Mouse (Mus musculus) hindbrain, embryonic 13.5 days (tissue): ENCODE measurements around the gene Cnih2. TPM values are rescaled to one million over a fixed set of nuclear protein-coding genes. Genes with fewer than 3 reads are reported as not detected.
A peak's percentile ranks its signal among the peaks of the same experiment; 100 is the strongest.

Source experiments
- ATAC-seq: fragments of 200-750 bp; cut with Nextera tagmentation; 2 replicates; pipeline ENCODE4 v1.8.0; 2017; ENCODE audit warnings: moderate TSS enrichment; ENCODE audit not compliant: low FRiP score
- H3K27ac ChIP-seq: fragments of 300-500 bp; sonication (generic); 2 replicates; pipeline ENCODE4 v1.5.1; 2015; ENCODE audit warnings: inconsistent platforms, mild to moderate bottlenecking, moderate library complexity
- H3K27me3 ChIP-seq: fragments of 300-500 bp; sonication (generic); 2 replicates; pipeline ENCODE4 v1.6.1; 2015; ENCODE audit warnings: mild to moderate bottlenecking, inconsistent platforms
- H3K36me3 ChIP-seq: fragments of 300-500 bp; sonication (generic); 2 replicates; pipeline ENCODE4 v1.6.1; 2015; ENCODE audit warnings: mild to moderate bottlenecking, inconsistent platforms
- H3K4me1 ChIP-seq: fragments of 300-500 bp; sonication (generic); replicated peaks from 2 replicates; pipeline ENCODE4 v1.6.1; 2015; ENCODE audit warnings: inconsistent platforms
- H3K4me2 ChIP-seq: fragments of 300-500 bp; sonication (generic); 2 replicates; pipeline ENCODE4 v1.6.1; 2015; ENCODE audit warnings: inconsistent platforms, mild to moderate bottlenecking, moderate library complexity
- H3K4me3 ChIP-seq: fragments of 300-500 bp; sonication (generic); 2 replicates; pipeline ENCODE4 v1.5.1; 2015; ENCODE audit warnings: mild to moderate bottlenecking, inconsistent platforms
- H3K9ac ChIP-seq: fragments of 300-500 bp; sonication (generic); 2 replicates; pipeline ENCODE4 v1.6.1; 2015; ENCODE audit warnings: mild to moderate bottlenecking, inconsistent platforms
- H3K9me3 ChIP-seq: fragments of 300-500 bp; sonication (generic); 2 replicates; pipeline ENCODE4 v1.6.1; 2016; ENCODE audit warnings: inconsistent platforms
- WGBS: fragments of 180-500 bp; shearing (Covaris S2); methylation state at CpG from one replicate; pipeline ENCODE4 v1.1.7; 2015; 5-methylcytosine and 5-hydroxymethylcytosine counted together
- polyA plus RNA-seq: library from polyadenylated mRNA; unstranded; fragments of >200 nt; fragmentation: Nextera tagmentation; extraction: Ambion mirVana; gene quantifications from 2 replicates; pipeline ENCODE4 v1.2.1, GENCODE M21; 2015

Gene Cnih2
- polyA plus RNA-seq, result 333 TPM in 2 replicates

GRCm38 (mm10) chr19:5098363-5099143, at the start of gene Cnih2:
Gene Cnih2 (minus strand): TSS chr19:5098521.
- ATAC-seq, result peak; percentile 65
- peaks cover 62% of the 10 kb centered on the region for H3K4me1 ChIP-seq
- 2% methylated on average over 39 of the region's 48 CpGs for WGBS
- no peaks in the 10 kb centered on the region for H3K9me3 ChIP-seq
- H3K27ac ChIP-seq, result peak within 1 kb of the TSS; percentile 97
- H3K9ac ChIP-seq, result peak within 1 kb of the TSS; percentile 100
- peak within 1 kb of the TSS; percentile 93 for H3K4me3 ChIP-seq
- no peaks in the 10 kb centered on the region for H3K27me3 ChIP-seq
- H3K36me3 ChIP-seq, result peaks cover 47% of the 10 kb centered on the region
- peak within 1 kb of the TSS; percentile 87 for H3K4me2 ChIP-seq

- no peaks in the 10 kb centered on the region for H3K27me3 ChIP-seq
- no peaks in the 10 kb centered on the region for H3K4me1 ChIP-seq
- H3K9me3 ChIP-seq, result no peaks in the 10 kb centered on the region
- no peak overlapping the region for H3K4me2 ChIP-seq
- no peak overlapping the region for H3K27ac ChIP-seq
- H3K9ac ChIP-seq, result no peak overlapping the region
- WGBS, result 5% methylated on average over 2 of the region's 2 CpGs
- no peak for ATAC-seq
- peaks cover 71% of the 10 kb centered on the region for H3K36me3 ChIP-seq
- H3K4me3 ChIP-seq, result no peak overlapping the region
Measured at GRCm38 (mm10) chr19:5139640-5140039, 41.3 kb upstream of the Cnih2 start.

GRCm38 (mm10) chr19:5131237-5131636, 32.9 kb upstream of the Cnih2 start:
- ATAC-seq, result no peak
- 81% methylated on average over 4 of the region's 4 CpGs for WGBS
- 0 out of 2 replicates have a peak, but pooled peaks cover 3% of the 10 kb centered on the region for H3K27me3 ChIP-seq

GRCm38 (mm10) chr19:5129770-5130169, 31.4 kb upstream of the Cnih2 start:
- no peak overlapping the region for H3K27ac ChIP-seq
- H3K4me2 ChIP-seq, result no peak overlapping the region
- H3K9ac ChIP-seq, result no peak overlapping the region
- 0 out of 2 replicates have a peak, but pooled peaks cover 3% of the 10 kb centered on the region for H3K27me3 ChIP-seq
- H3K4me3 ChIP-seq, result no peak overlapping the region
- no peaks in the 10 kb centered on the region for H3K4me1 ChIP-seq
- 39% methylated on average over 1 of the region's 1 CpGs for WGBS
- H3K36me3 ChIP-seq, result peaks cover 21% of the 10 kb centered on the region
- no peak for ATAC-seq
- H3K9me3 ChIP-seq, result no peaks in the 10 kb centered on the region

More at GRCm38 (mm10) chr19:5131237-5131636, 32.9 kb upstream of the Cnih2 start:
- Histone ChIP-seq H3K9me3 (no peaks in the 10 kb centered on the region), H3K4me1 (no peaks in the 10 kb centered on the region), H3K27ac (no peak overlapping the region), H3K36me3 (peaks cover 34% of the 10 kb centered on the region), H3K9ac (no peak overlapping the region), H3K4me3 (no peak overlapping the region), H3K4me2 (no peak overlapping the region)

GRCm38 (mm10) chr19:5124055-5124614, 25.8 kb upstream of the Cnih2 start:
- Histone ChIP-seq H3K27me3 (0 out of 2 replicates have a peak, but pooled peaks cover 3% of the 10 kb centered on the region), H3K4me1 (peaks cover 2% of the 10 kb centered on the region), H3K9ac (no peak overlapping the region), H3K9me3 (no peaks in the 10 kb centered on the region), H3K4me2 (no peak overlapping the region), H3K27ac (no peak overlapping the region; the same call in 1 of the 2 replicates), H3K36me3 (no peaks in the 10 kb centered on the region), H3K4me3 (no peak overlapping the region)
- ATAC-seq, result no peak
- 66% methylated on average over 7 of the region's 7 CpGs for WGBS

- H3K9me3 ChIP-seq, result no peaks in the 10 kb centered on the region
- H3K4me2 ChIP-seq, result no peak overlapping the region
- 82% methylated on average over 3 of the region's 3 CpGs for WGBS
- H3K4me1 ChIP-seq, result peaks cover 9% of the 10 kb centered on the region
- H3K27me3 ChIP-seq, result no peaks in the 10 kb centered on the region
- no peak overlapping the region for H3K27ac ChIP-seq
- H3K4me3 ChIP-seq, result no peak overlapping the region
- no peak overlapping the region for H3K9ac ChIP-seq
- no peaks in the 10 kb centered on the region for H3K36me3 ChIP-seq
- ATAC-seq, result no peak
Measured at GRCm38 (mm10) chr19:5123241-5123640, 24.9 kb upstream of the Cnih2 start.

- Histone ChIP-seq H3K4me1 (peaks cover 9% of the 10 kb centered on the region), H3K9ac (no peak overlapping the region), H3K4me2 (no peak overlapping the region), H3K27ac (no peak overlapping the region), H3K9me3 (no peaks in the 10 kb centered on the region), H3K4me3 (no peak overlapping the region), H3K36me3 (no peaks in the 10 kb centered on the region), H3K27me3 (no peaks in the 10 kb centered on the region)
- no peak for ATAC-seq
- WGBS, result 72% methylated on average over 10 of the region's 10 CpGs
Measured at GRCm38 (mm10) chr19:5122492-5122891, 24.2 kb upstream of the Cnih2 start.

- Histone ChIP-seq H3K4me1 (peaks cover 26% of the 10 kb centered on the region), H3K4me2 (peak within 1 kb of the TSS; percentile 93), H3K4me3 (peak within 1 kb of the TSS; percentile 90), H3K27me3 (no peaks in the 10 kb centered on the region), H3K36me3 (peaks cover 17% of the 10 kb centered on the region), H3K9me3 (no peaks in the 10 kb centered on the region), H3K27ac (peak within 1 kb of the TSS; percentile 94), H3K9ac (peak within 1 kb of the TSS; percentile 94)
- ATAC-seq, result peak; percentile 50
- 1% methylated on average over 18 of the region's 18 CpGs for WGBS
Measured at GRCm38 (mm10) chr19:5118384-5118698, 20.0 kb upstream of the Cnih2 start, which contains the start of gene Klc2. Gene Klc2 (minus strand): TSS chr19:5118560.

GRCm38 (mm10) chr19:5117494-5118383, 19.4 kb upstream of the Cnih2 start:
- H3K4me3 ChIP-seq, result peak overlapping the region; percentile 90
- H3K27ac ChIP-seq, result peak overlapping the region; percentile 94
- H3K4me2 ChIP-seq, result peak overlapping the region; percentile 93
- H3K9me3 ChIP-seq, result no peaks in the 10 kb centered on the region
- peak overlapping the region; percentile 94 for H3K9ac ChIP-seq
- H3K27me3 ChIP-seq, result no peaks in the 10 kb centered on the region
- WGBS, result under 1% methylated on average over 72 of the region's 83 CpGs
- ATAC-seq, result peak; percentile 91
- peaks cover 23% of the 10 kb centered on the region for H3K36me3 ChIP-seq
- H3K4me1 ChIP-seq, result peaks cover 26% of the 10 kb centered on the region

- peak overlapping the region; percentile 40 for H3K27ac ChIP-seq
Measured at GRCm38 (mm10) chr19:5113783-5114182, 15.5 kb upstream of the Cnih2 start.

GRCm38 (mm10) chr19:5109659-5110453, 11.5 kb upstream of the Cnih2 start:
- Histone ChIP-seq H3K27me3 (no peaks in the 10 kb centered on the region), H3K36me3 (peaks cover 74% of the 10 kb centered on the region), H3K27ac (peak overlapping the region; percentile 18; the same call in 1 of the 2 replicates), H3K9ac (no peak overlapping the region; the same call in 1 of the 2 replicates), H3K9me3 (no peaks in the 10 kb centered on the region), H3K4me2 (no peak overlapping the region), H3K4me3 (no peak overlapping the region), H3K4me1 (peaks cover 21% of the 10 kb centered on the region)
- WGBS, result 74% methylated on average over 19 of the region's 19 CpGs
- no peak for ATAC-seq

More at GRCm38 (mm10) chr19:5113783-5114182, 15.5 kb upstream of the Cnih2 start:
- H3K9me3 ChIP-seq, result no peaks in the 10 kb centered on the region
- H3K4me1 ChIP-seq, result peaks cover 20% of the 10 kb centered on the region
- no peak for ATAC-seq
- no peaks in the 10 kb centered on the region for H3K27me3 ChIP-seq
- peak overlapping the region; percentile 35; the same call in 1 of the 2 replicates for H3K9ac ChIP-seq
- no peak overlapping the region for H3K4me3 ChIP-seq
- H3K4me2 ChIP-seq, result no peak overlapping the region
- WGBS, result 82% methylated on average over 7 of the region's 7 CpGs
- H3K36me3 ChIP-seq, result peaks cover 63% of the 10 kb centered on the region
